Mouse (Mus musculus) heart, postnatal 0 days (tissue): Measurements from ENCODE around the gene Kcnn1.

Experiments used
- CTCF ChIP-seq: IDR thresholded peaks from 2 replicates; pipeline ENCODE4 v1.5.1; 2016; ENCODE audit warnings: antibody characterized with exemption, control low read depth, low read depth
- EP300 ChIP-seq: IDR thresholded peaks from 2 replicates; pipeline ENCODE4 v1.6.1; 2016; ENCODE audit warnings: antibody characterized with exemption, low read depth

DNA sequence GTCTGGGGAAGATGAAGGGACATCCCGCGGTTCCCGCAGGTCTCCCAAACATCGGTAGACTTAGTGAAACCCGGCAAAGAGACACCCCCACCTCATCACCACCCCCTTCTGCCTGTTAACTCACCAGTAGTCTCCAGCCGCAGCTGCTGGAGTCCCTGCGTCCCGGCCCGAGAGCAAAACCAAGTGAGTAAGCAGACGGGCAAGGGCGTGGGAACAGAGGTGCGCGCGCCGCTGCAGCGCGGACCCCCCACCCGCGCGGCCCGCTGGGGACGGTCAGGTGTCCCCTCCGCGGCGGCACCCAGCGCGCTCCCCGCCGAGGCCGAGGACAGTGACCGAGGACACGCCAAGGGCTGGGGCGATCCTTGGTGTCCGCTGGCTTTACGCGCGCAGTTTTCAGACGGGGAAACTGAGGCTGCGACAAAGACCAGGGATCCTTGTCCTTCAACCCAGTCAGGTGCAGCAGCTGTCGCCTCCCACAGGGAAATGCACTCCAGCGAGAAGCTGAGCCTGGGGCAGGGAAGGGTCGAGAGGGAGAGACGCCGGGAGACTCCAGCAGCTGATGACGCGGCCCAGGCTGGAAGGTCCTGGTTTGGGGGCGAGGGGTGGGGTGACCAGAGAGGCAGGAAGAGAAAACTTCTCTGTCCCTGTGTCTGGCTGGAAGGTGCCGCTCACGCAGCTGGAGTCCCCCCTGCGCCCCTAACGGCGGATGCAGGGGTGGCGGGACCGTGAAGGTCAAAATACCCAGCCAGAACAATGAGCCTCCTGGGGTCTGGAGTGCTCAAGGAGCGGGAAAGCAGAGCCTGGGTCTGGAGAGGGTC is at the start of gene Kcnn1:
- TF ChIP-seq EP300 (no peak), CTCF (peak; percentile 21)
